Mouse (Mus musculus) adrenal gland, adult 18-20 months (tissue): ENCODE measurements around the gene Cldn16. TPM values are rescaled to one million over a fixed set of nuclear protein-coding genes. Genes with fewer than 3 reads are reported as not detected.

Source experiments
- total RNA-seq, 2 experiments: library from RNA; stranded (reverse); gene quantifications; 1 replicate in 1 of 2; 2 replicates in 1 of 2; pipeline ENCODE4 v1.2.3; 2021

Gene Cldn16
- total RNA-seq, 2 experiments from 2014 or later: not detected

Other genes starting within 250 kb of the Cldn16 start
- gene Cldn1, start 91.3 kb upstream of the Cldn16 start, total RNA-seq: 1 to 10 TPM; 5.0 to 9.4 TPM
- not detected for gene Tmem207, start 63.6 kb downstream of the Cldn16 start, total RNA-seq
- 1 to 10 TPM; 3.0 to 9.5 TPM for gene Il1rap, start 118.6 kb downstream of the Cldn16 start, total RNA-seq